Mouse (Mus musculus) heart, embryonic 12.5 days (tissue): ENCODE measurements around the gene Banp. TPM values are rescaled to one million over a fixed set of nuclear protein-coding genes. Genes with fewer than 3 reads are reported as not detected.

ENCODE experiments used
- ATAC-seq: fragments of 200-750 bp; cut with Nextera tagmentation; 2 replicates; pipeline ENCODE4 v1.8.0; 2017; ENCODE audit warnings: moderate TSS enrichment, moderate library complexity; ENCODE audit not compliant: insufficient number of reproducible peaks, low FRiP score
- H3K27ac ChIP-seq: fragments of 300-500 bp; sonication (generic); 2 replicates; pipeline ENCODE4 v1.5.1; 2016; ENCODE audit warnings: mild to moderate bottlenecking, moderate library complexity; ENCODE audit not compliant: poor library complexity, severe bottlenecking
- H3K27me3 ChIP-seq: fragments of 300-500 bp; sonication (generic); replicated peaks from 2 replicates; pipeline ENCODE4 v1.6.1; 2016; ENCODE audit warnings: mild to moderate bottlenecking, moderate library complexity
- H3K36me3 ChIP-seq: fragments of 300-500 bp; sonication (generic); 2 replicates; pipeline ENCODE4 v1.6.1; 2016; ENCODE audit warnings: mild to moderate bottlenecking, moderate library complexity
- H3K4me1 ChIP-seq: fragments of 300-500 bp; sonication (generic); replicated peaks from 2 replicates; pipeline ENCODE4 v1.6.1; 2016; ENCODE audit warnings: mild to moderate bottlenecking
- H3K4me2 ChIP-seq: fragments of 300-500 bp; sonication (generic); 2 replicates; pipeline ENCODE4 v1.6.1; 2016; ENCODE audit warnings: mild to moderate bottlenecking, moderate library complexity
- H3K4me3 ChIP-seq: fragments of 300-500 bp; sonication (generic); 2 replicates; pipeline ENCODE4 v1.5.1; 2016; ENCODE audit warnings: mild to moderate bottlenecking
- H3K9ac ChIP-seq: fragments of 300-500 bp; sonication (generic); 2 replicates; pipeline ENCODE4 v1.6.1; 2016; ENCODE audit warnings: mild to moderate bottlenecking, moderate library complexity
- H3K9me3 ChIP-seq: fragments of 300-500 bp; sonication (generic); replicated peaks from 2 replicates; pipeline ENCODE4 v1.6.1; 2016; ENCODE audit warnings: mild to moderate bottlenecking, moderate library complexity
- WGBS: fragments of 180-500 bp; shearing (Covaris S2); methylation state at CpG from one replicate; pipeline ENCODE4 v1.1.7; 2016; 5-methylcytosine and 5-hydroxymethylcytosine counted together
- polyA plus RNA-seq: library from polyadenylated mRNA; unstranded; fragments of >200 nt; fragmentation: Nextera tagmentation; extraction: Ambion mirVana; gene quantifications from 2 replicates; pipeline ENCODE4 v1.2.1, GENCODE M21; 2016

Gene Banp
- polyA plus RNA-seq, 1 experiment from 2014 or later, result 31.8 TPM

- WGBS, result 84% methylated on average over 8 of the region's 8 CpGs
- peaks cover 6% of the 10 kb centered on the region for H3K4me1 ChIP-seq
Measured at GRCm38 (mm10) chr8:122003646-122004045, 54.1 kb downstream of the Banp start.

DNA sequence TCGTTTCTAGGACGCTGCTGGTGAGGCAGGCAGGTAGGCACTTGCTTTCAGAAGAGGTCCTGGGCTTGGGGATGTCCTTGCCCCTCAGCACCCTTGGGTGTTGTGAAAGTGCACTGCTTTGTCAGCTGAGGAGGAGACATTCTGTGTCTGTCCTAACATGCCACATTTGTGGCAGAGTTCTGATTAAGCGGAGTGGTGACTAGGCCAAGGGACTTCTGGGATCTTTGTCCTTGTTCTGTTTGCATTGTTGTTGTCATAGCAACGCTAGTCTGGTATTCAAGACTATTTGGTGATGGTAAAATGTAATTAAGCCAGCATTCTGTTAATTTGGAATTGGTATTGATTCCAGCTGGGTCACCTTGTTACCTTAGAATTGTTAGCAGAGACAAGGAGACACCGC is 54.6 kb downstream of the Banp start:
- H3K4me3 ChIP-seq, result no peak overlapping the region
- WGBS, result 80% methylated on average over 5 of the region's 5 CpGs
- H3K4me2 ChIP-seq, result no peak overlapping the region
- H3K27me3 ChIP-seq, result no peaks in the 10 kb centered on the region
- H3K27ac ChIP-seq, result no peak overlapping the region
- H3K4me1 ChIP-seq, result peaks cover 11% of the 10 kb centered on the region
- no peak for ATAC-seq
- H3K9me3 ChIP-seq, result no peaks in the 10 kb centered on the region
- H3K9ac ChIP-seq, result no peak overlapping the region
- H3K36me3 ChIP-seq, result peaks cover 88% of the 10 kb centered on the region

More at GRCm38 (mm10) chr8:122003646-122004045, 54.1 kb downstream of the Banp start:
- no peak overlapping the region for H3K4me2 ChIP-seq
- no peaks in the 10 kb centered on the region for H3K9me3 ChIP-seq
- H3K9ac ChIP-seq, result no peak overlapping the region
- no peak for ATAC-seq
- H3K27ac ChIP-seq, result no peak overlapping the region
- H3K4me3 ChIP-seq, result no peak overlapping the region
- peaks cover 88% of the 10 kb centered on the region for H3K36me3 ChIP-seq
- H3K27me3 ChIP-seq, result no peaks in the 10 kb centered on the region

DNA sequence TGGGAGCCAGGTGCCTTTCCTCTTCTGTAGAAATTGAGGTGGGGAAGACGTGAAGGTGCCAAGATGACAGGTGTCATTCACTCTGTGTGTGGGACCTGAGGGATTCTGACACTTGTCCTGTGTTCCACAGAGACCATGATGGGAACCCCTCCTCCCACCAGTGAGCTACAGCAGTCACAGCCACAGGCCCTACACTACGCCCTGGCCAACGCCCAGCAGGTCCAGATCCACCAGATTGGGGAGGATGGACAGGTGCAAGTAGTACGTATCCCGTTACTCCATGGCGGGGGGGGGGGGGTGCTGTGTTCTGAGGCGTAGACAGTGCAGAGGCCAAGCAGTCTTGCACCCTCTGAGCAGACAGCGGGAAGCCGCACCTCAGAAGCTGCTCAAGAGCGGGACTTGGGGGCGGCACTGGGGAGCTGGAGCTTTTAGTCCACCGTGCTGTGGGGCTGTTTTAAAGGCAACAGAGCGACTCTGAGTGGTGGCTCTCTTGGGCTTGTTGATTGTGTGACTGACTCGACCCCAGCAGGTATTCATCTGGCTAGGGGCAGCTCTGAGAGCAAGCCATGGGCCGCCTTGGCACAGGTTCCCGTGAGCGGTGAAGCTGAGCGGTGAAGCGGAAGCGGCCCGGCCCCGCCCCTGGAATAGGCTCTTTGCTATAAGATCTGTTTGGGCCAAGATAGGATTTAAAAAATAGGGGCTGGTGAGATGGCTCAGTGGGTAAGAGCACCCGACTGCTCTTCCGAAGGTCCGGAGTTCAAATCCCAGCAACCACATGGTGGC is 56.1 kb downstream of the Banp start:
- Histone ChIP-seq H3K4me2 (no peak overlapping the region), H3K27me3 (no peaks in the 10 kb centered on the region), H3K36me3 (peaks cover 80% of the 10 kb centered on the region), H3K9ac (no peak overlapping the region), H3K4me1 (peaks cover 16% of the 10 kb centered on the region), H3K27ac (no peak overlapping the region), H3K9me3 (no peaks in the 10 kb centered on the region), H3K4me3 (no peak overlapping the region)
- 0 out of 2 replicates have a peak, but pooled peaks have one; percentile 51 for ATAC-seq
- 90% methylated on average over 25 of the region's 25 CpGs for WGBS

GRCm38 (mm10) chr8:122006688-122007484 is 57.3 kb downstream of the Banp start:
- Histone ChIP-seq H3K27me3 (no peaks in the 10 kb centered on the region), H3K36me3 (peaks cover 69% of the 10 kb centered on the region), H3K4me1 (peaks cover 24% of the 10 kb centered on the region), H3K27ac (no peak overlapping the region), H3K9me3 (no peaks in the 10 kb centered on the region), H3K4me2 (no peak overlapping the region), H3K9ac (no peak overlapping the region), H3K4me3 (no peak overlapping the region)
- ATAC-seq, result no peak
- 86% methylated on average over 13 of the region's 13 CpGs for WGBS

- Histone ChIP-seq H3K4me3 (no peak overlapping the region), H3K9me3 (no peaks in the 10 kb centered on the region), H3K36me3 (peaks cover 60% of the 10 kb centered on the region), H3K4me1 (peaks cover 30% of the 10 kb centered on the region), H3K9ac (no peak overlapping the region), H3K4me2 (no peak overlapping the region), H3K27ac (no peak overlapping the region), H3K27me3 (no peaks in the 10 kb centered on the region)
- 88% methylated on average over 5 of the region's 5 CpGs for WGBS
- ATAC-seq, result no peak
Measured at GRCm38 (mm10) chr8:122008395-122008794, 58.8 kb downstream of the Banp start.

DNA sequence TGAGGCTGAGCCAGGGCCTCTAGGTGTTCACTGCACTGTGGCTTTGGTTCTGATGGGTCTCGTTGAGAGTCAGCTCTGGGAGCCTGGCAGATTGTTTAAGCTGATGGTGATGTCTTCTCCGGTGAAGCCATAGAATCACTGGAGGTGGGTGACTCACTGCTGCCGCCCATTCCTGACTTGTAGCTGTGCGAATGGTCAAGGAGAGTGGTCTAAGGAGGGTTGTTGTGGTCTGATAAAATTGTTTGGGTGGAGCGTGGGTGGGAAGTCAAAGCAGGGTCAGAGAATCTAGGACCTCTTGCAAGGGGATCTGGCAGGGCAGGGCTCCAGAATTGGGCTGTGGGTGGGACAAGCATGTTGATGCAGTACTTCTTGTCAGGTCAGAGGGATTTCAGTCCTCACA is 61.1 kb downstream of the Banp start:
- 48% methylated on average over 5 of the region's 5 CpGs for WGBS
- no peak overlapping the region for H3K27ac ChIP-seq
- H3K27me3 ChIP-seq, result no peaks in the 10 kb centered on the region
- H3K4me1 ChIP-seq, result peaks cover 51% of the 10 kb centered on the region
- no peak for ATAC-seq
- no peak overlapping the region for H3K4me3 ChIP-seq
- H3K4me2 ChIP-seq, result no peak overlapping the region
- peaks cover 51% of the 10 kb centered on the region for H3K36me3 ChIP-seq
- H3K9ac ChIP-seq, result no peak overlapping the region
- no peaks in the 10 kb centered on the region for H3K9me3 ChIP-seq

DNA sequence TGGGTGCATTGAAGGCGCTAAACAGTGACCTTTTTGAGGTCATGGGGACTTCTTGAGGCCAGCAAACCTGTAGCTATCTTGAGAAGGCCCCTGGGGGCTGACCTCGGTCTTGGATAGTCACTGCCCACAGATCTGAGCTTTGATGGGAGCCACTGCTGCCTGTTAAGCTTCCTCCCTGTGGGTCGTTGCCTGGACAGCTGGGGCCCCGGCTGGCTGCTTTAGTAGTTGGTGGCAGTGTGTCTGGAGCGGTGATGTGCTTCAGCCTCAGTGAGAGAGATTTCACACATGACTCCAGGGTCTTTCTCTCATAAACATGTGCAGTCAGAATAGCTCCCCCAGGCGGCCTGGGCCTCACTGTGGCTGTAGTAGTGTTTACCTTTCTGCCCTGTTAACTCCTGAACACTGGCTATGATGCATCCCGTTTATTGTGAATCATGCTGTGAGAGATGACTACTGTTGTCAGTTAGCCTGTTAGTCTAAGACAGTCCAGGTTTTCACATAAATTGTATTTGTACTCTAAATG is 61.6 kb downstream of the Banp start:
- Histone ChIP-seq H3K4me2 (no peak overlapping the region), H3K27me3 (no peaks in the 10 kb centered on the region), H3K27ac (no peak overlapping the region), H3K36me3 (peaks cover 52% of the 10 kb centered on the region), H3K4me3 (no peak overlapping the region), H3K4me1 (peaks cover 56% of the 10 kb centered on the region), H3K9me3 (no peaks in the 10 kb centered on the region), H3K9ac (no peak overlapping the region)
- WGBS, result 46% methylated on average over 7 of the region's 7 CpGs
- ATAC-seq, result no peak

DNA sequence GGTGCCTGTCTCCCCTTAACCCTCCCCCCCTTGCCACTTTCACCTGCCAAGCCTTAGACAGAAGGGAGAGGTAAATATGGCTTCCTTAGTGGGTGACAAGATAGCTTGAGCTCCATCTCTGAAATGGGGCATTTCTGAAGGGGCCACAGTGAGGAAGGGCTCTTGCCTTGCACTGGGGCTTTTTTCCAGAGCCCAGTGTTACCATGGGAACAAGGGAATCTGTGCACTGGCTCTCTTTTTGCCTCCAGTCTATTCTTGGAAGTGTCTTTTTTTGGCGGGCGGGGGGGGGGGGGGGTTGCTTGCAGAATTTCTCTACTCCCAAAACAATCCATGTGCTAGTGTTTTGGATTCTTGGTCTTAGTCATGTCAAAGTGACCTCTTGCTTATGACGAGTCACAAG is 65.1 kb downstream of the Banp start:
- Histone ChIP-seq H3K9me3 (no peaks in the 10 kb centered on the region), H3K9ac (no peak overlapping the region), H3K27ac (no peak overlapping the region), H3K4me3 (no peak overlapping the region), H3K4me1 (peaks cover 74% of the 10 kb centered on the region), H3K36me3 (peaks cover 38% of the 10 kb centered on the region), H3K27me3 (no peaks in the 10 kb centered on the region), H3K4me2 (no peak overlapping the region)
- WGBS, result 49% methylated on average over 3 of the region's 3 CpGs
- ATAC-seq, result no peak

GRCm38 (mm10) chr8:122018046-122018831 is 68.7 kb downstream of the Banp start:
- peak overlapping the region; percentile 16; the same call in 1 of the 2 replicates for H3K27ac ChIP-seq
- WGBS, result 53% methylated on average over 22 of the region's 22 CpGs
- ATAC-seq, result no peak

GRCm38 (mm10) chr8:122019162-122019561 is 69.6 kb downstream of the Banp start:
- H3K4me3 ChIP-seq, result no peak overlapping the region
- H3K27me3 ChIP-seq, result no peaks in the 10 kb centered on the region
- no peak overlapping the region for H3K9ac ChIP-seq
- no peak overlapping the region for H3K27ac ChIP-seq
- WGBS, result 93% methylated on average over 1 of the region's 1 CpGs
- peaks cover 75% of the 10 kb centered on the region for H3K4me1 ChIP-seq
- ATAC-seq, result no peak
- no peaks in the 10 kb centered on the region for H3K9me3 ChIP-seq
- H3K36me3 ChIP-seq, result peaks cover 54% of the 10 kb centered on the region
- no peak overlapping the region for H3K4me2 ChIP-seq

More at GRCm38 (mm10) chr8:122018046-122018831, 68.7 kb downstream of the Banp start:
- H3K4me3 ChIP-seq, result no peak overlapping the region
- H3K9me3 ChIP-seq, result no peaks in the 10 kb centered on the region
- H3K9ac ChIP-seq, result no peak overlapping the region
- H3K27me3 ChIP-seq, result no peaks in the 10 kb centered on the region
- H3K36me3 ChIP-seq, result peaks cover 51% of the 10 kb centered on the region
- peaks cover 81% of the 10 kb centered on the region for H3K4me1 ChIP-seq
- no peak overlapping the region for H3K4me2 ChIP-seq
